Mouse (Mus musculus) adrenal gland, postnatal 25 days (tissue): ENCODE measurements around the gene Capn11. TPM values are rescaled to one million over a fixed set of nuclear protein-coding genes. Genes with fewer than 3 reads are reported as not detected.
A peak's percentile ranks its signal among the peaks of the same experiment; 100 is the strongest.

Source experiments
- DNase-seq: peaks from one replicate; pipeline ENCODE4 v3.0.0; 2021; ENCODE audit warnings: mixed read lengths
- long read RNA-seq: library from polyadenylated mRNA; stranded (forward); transcript quantifications from one replicate; pipeline ENCODE4 v2.0.0, GENCODE M21; 2021
- total RNA-seq: library from RNA; stranded (reverse); gene quantifications from 2 replicates; pipeline ENCODE4 v1.2.3, GENCODE M21; 2021

Capn11 gene
- 0.46 TPM in 1 of 2 replicates, not detected in the other for total RNA-seq
- long read RNA-seq = 0 reads

DNA sequence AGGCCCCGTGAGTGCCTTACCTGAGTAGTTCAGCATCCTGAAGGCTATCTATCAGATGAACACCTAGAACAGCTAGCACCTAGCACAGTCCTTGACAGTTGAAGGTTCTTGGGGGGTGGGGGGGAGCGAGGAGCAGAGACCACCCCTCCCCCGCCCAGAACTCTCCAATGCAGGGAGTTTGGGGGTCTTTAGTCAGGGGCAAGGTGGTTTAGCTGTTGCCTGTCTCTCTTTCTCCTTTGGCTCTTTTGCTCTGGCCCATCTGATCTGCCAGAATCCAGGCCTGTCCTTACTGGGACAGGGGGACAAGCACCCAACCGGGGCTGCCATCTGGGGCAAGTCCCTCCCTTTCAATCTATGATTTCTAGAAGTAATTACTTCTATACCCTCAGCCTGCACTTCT is at the start of gene Capn11:
Gene Capn11, minus strand, starts transcription at position 101 of the 400 bp plus-strand sequence.
- no peak for DNase-seq

DNA sequence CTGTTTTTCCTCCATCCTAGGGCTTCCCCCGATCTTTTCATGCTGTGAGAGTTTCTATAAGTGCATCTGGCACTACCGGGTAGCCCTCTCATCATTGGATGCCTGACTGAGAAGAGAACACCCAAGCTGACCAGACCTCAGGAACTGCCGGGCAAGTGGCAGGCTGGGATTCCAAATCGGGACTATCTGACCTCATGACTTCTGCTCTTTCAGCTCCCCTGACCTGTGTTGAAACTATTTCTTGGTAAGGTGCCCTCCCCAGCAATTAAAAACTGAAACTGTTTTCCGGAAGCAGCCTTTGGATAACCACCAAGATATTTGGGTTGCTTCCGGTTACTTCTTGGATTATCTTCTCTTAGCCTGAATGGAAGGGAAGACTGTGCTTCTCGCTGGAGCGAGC is 49.1 kb upstream of the Capn11 start:
- DNase-seq = no peak

DNA sequence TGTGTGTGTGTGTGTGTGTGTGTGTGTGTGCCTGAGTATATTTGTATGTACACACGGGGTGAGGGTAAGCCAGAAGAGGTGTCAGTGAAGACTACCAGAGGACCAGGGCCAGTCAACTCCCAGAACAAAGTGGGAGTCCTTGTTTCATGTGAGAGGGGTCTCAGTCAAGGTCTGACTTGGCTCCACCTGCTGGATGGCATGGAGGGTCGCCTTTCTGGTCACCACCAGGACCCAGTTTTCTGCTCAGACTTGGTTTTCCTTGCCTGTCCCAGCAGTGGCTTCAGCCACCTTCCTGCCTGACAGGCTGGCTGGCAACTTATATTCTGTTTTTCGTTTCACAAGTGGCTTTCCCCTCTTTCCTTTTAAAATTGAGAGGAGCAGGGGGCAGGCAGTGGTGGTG is 48.3 kb upstream of the Capn11 start:
- DNase-seq = no peak

DNA sequence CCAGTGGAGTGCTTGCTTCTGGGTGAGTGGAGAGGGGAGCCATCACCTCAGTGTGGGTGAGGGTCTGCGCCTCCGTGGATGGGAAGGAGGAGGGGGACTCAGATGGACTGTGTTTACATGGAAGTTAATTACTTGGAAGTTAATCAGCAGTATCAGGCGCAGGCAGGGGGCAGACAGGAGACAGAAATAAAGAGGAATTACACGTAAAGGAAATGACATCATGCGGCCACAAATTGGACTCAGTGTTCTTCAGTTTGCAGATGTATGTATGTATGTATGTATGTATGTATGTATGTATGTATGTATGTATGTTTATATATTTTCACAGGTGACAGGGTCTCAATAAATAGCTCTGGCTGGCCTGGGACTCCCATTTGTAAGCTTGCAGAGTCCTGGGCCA is 47.7 kb upstream of the Capn11 start:
- DNase-seq = no peak

DNA sequence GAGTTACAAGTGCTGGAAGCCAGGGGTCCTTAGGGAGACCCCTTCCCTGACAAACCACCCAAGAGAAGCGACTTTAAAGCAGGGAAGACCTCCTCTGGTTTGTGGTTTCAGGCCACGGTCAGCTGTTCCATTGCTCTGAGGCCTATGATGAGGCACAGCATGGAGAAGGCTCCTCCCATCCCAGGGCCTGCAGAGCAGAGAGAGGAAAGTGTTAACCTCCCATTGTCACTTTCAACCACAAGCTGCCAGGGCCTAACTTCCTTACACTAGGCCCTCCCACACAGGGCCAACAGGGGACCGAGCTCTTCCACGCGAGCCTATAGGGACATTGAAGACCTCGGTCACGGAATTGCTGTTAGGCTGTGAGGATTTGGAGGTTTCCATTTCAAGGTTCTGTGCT is 44.1 kb upstream of the Capn11 start:
- DNase-seq = no peak

DNA sequence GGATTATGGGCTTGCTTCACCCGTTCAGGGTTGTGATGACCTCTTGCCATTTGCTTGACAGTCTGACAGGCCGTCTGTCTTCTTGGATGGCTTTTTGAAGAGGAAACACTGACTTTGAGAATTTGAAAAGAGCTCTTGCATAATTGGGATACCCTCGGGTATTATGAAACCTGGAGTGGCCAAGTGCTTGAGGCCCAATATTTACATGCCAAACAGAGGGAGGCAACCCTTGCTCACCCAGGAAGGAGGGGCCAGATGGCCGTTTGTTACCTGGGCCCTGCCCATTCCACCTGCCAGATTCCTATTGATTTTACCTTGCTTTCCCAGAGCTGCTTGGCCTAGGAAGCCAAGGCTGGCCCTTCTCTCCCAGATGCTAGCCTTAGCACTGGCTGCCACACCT is 43.1 kb upstream of the Capn11 start:
- no peak for DNase-seq

DNA sequence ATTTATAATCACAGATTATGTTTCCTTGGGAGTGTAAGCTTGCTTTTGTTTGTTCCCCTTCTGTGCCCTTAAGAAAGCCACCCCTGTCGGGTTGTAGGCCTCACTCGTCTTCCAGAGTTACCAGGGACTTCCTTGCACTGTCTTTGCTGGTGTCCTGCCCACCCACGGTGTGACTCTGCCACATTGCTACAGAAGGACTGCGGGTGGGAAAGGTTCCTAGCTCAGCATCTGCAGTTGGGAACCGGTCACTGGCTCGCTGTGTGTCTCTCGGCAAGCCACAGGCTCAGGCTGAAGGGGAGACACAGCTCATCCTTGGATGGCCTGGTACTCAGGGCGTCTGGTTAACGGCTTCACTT is 42.1 kb upstream of the Capn11 start:
- DNase-seq = no peak

DNA sequence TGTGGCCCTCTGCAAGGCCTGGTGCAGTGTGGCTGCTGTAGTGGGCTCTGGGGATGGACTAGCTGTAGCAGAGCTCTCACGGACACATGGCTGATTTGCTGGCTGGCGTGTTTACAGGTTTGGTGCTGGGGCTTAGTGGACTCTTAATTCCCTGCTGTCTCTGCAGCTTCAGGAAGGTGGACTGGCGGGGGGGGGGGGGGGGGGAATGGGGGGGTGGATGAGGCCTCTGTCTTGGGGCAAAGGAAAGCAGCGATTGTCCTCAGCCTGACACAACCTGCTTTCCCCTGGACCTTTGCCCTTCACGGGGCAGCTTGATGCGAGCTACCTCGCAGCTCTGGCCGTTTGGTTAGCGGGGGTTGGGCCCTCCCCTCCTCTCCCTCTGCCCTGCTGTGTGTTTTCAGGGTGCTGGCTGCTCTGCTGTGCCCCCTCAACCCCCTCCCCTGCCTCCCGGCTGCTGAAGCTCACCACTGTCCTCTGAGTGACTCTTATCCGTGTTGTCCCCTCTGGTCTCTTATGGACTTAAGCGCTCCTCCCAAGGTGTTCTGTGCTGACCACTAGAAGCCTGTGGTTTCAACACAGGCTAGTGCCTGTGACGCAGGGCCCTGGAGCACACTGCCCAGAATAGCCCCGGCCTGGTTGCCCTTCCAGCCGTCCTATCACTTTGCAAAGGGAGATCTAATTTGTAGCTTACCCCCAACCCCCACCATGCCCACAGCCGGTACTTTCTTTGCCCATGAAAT is 41.5 kb upstream of the Capn11 start:
- no peak for DNase-seq

DNA sequence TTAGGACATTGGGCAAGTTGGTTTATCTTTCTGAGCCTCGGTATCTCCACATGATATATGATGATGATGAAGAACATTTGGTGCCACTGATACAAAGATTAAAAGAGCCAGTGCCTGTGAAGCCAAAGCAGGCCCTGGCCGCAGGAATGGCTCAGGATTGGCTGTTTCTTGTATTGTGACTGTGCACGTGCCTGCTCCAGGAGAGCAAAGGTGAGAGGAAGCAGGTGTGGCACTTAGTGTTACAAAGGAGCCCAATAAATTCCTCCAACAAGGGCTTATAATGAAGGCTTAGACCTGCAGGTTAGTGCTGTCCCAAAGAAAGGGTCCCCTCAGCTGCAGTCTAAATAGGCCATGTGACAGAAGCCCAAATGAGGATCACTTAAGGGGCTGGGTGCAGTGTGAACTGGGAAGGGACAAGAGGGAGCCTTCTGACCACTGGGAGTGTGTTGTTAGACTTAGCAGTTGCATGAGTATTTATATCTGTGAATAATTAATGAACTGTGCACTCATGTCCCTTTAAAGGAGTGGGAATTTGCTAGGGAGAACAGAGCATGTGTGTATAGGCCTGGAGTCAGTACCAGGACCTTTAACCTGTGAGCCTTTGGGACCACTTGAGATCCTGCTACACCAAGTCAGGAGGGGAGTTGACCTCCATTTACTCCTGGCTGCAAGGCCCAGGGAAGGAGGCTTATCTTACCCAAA is 40.1 kb upstream of the Capn11 start:
- no peak for DNase-seq

DNA sequence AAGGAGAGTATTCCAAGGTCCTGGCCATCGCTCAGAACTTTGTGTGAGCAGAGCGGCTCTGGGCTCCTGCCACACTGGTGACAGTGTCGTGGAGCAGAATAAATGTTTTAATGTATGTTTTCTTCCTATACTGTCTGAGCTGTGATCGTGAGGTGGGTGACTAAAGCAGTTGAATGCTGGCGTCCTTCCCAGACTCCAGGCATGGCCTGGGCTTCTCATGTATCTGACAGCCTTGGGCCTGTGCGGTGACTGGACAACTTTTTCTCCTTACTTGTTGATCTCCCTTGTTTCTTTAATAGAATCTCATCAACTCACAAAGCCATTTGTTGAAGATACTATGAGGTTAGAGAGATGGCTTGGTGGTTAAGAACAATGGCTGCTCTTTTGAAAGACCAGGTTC is 39.2 kb upstream of the Capn11 start:
- no peak for DNase-seq

DNA sequence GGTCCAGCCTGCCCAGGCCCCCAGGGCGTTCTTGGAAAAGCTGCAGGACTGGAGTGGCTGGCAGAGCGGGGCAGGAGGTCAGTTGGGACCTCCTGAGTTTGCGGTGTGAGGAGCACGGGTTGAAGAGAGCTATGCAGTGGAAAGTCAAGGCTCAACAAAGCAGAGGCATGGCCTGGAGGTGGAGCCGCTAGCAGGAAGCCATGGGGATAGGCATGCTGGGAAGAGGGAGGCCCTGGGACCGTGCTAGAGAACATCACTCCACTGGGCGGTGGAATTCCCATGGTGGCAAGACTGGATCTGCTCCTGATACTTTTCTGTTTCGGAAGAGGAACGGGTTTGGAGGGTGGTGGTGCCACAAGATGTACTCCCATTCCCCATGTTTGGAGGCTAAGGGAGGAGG is 37.9 kb upstream of the Capn11 start:
- DNase-seq = no peak

DNA sequence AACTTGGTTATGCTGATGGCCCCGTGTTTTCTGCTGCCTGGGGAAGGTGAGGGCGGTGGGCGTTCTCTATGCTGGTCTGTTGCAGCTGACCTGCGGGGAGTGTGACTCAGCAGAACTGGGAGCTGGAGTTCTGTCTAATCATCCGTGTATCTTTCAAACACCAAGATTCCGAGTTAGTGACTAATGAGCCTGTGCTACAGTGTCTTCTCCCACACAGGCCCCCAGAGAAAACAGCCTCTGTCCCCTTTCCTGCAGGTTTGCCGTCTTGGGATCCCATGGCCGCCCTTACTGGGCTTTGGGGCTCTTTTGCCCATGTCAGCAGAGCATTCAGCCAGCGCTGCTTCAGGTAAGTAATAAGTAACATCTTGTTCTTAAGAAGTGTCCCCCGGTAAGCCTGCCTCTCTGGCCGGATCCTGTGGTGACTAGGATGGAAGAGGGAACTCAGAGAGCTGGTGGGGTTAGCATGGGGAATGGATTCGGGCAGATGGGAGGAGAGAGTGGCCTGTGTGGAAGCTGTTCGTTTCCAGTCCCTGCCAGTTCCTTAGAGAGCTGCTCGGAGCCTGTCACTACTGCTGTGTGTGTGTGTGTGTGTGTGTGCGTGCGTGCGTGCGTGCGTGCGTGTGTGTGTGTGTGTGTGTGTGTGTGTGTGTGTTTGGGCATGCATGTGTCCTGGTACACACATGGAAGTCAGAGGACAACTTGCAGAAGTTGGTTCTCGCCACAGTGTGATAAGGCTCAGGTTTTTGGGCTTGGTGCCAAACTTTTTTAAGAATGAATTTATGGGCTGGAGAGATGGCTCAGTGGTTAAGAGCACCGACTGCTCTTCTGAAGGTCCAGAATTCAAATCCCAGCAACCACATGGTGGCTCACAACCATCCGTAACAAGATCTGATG is 36.3 kb upstream of the Capn11 start:
- DNase-seq = no peak

DNA sequence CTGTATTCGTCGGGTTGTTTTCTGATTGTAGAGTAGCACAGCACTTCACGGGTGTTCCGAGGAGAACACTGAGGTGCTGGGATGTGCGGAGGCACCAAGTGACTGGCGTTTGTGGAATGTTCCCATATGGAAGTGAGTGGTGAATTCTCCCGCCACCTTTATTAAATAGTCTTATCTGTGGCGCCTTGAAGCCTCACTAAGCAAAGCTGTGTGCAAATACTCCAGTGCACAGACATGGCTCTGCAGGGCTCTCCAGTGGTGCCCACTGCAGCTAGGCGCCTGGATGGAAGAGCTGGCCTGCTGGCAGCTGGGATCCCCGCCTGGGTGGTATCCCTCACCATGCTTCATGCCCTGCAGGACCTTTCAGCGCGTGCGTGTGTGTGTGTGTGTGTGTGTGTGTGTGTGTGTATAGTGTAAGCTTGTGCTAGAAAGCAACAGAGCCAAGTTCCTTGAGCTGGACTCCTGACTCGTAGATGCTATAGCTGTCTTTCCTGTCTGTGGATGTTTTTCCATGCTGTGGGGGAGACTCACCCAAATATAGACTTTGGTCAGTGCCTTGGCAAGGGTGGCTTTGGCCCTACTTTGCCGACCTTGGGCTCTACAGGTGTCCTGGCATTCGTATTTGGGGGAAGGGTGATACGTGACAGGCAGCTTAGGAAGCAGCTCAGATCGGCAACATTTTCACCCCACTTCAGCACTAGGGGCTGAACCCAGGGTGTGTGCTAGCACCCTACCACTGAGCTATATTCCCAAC is 34.9 kb upstream of the Capn11 start:
- DNase-seq = no peak

DNA sequence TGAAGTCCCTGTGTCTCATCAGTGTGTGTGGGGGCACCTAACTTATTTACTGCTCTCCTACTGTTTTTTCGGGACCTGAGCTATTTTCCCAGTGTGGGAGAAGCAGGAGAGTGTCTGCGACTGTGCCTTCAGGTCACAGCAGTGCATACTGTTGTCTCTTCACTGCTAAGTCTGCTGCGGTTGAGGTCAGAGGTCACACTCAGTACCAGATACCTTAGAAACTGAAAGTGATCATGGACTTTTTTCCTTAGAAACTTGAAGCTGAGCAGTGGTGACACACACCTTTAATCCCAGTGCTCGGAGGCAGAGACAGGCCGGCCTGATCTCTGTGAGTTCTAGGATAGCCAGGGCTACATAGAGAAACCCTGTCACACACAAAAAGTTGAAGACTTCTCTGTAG is 33.0 kb upstream of the Capn11 start:
- no peak for DNase-seq

DNA sequence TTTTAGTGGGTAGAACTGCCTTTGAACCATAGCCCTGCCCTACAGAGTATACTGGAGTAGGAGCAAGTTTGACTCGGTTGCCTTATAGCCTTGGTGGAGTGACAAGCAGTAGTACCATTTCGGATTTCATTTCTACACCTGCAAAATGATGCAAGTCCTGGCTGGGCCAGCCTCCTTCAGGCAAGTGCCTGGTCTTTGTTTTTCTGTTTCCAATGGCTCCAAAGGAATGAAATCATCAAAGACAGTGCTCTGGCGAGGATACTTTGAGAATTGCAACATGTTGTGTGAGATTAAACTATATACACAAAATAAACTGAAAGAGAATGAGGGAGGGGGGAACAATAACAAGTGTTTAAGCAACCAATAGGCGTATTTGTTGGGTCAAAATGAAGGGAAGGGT is 30.9 kb upstream of the Capn11 start:
- no peak for DNase-seq

DNA sequence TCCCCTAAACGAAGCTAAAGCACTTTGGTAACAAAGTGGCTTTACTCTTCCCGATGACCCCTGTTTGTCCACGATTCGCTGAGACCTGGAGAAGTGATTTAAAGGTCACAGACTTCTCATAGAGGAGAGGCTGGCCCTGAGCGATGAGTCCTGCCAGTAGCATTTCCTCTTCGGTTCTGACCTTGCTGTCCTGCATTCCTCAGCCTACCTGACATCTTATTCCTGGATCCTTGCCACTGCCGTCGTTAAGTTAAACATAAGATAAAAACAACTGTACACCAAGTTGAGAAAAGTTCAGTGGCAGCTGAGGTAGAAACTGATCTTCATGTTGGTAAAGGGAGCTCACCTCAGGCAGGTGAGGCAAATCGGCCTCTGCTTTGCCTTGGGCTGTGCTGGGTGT is 30.0 kb upstream of the Capn11 start:
- DNase-seq = no peak

DNA sequence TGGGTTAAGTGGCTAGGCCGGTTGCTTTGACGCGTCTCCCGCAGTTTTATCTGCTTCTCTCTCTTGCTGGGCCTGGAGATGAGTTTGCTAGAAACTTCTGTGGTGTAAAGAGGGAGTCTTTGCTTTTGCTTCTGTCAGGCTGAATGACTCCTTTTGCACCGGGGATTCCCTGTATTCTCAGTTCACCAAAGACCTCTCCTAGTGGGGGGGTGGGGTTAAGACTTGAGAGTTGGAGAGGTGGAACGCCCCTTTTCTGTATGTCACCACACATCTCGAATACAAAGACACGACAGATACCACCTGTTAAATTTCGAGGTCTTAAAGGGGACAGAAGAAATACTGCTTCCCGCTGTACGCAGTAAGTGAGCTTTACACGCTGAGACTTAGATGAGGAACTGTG is 27.6 kb upstream of the Capn11 start, which contains the start of gene Tmem63b:
Gene Tmem63b, minus strand, starts transcription at position 190 of the 400 bp plus-strand sequence.
- no peak for DNase-seq

DNA sequence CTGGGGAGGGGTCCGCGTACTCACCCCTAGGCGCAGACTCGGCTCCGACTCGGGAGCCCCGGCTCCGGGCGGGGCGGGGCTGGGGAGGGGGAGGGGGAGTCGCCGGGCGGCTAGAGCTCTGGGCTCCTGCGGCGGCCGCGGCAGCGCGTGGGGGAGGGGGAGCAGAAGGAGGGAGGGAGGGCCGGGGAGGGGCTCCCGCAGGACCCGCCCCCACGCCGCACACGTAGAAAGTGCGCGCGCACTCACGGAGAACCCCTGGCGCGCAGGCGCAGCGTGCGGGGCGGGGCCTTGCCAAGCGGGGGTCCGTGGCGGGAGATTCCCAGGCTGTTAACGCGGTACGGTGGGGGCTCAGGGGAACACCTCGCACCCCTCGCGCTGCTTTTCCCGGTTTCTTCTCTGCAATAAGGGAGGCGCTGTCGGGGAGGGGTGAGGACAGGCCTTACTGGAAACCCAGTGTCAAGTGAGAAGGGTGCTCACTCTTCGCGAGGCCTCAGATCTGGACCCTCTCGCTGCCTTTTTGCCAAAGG is 27.0 kb upstream of the Capn11 start, which contains the start of gene Mrpl14:
Gene Mrpl14, plus strand, starts transcription at position 230 of the 527 bp plus-strand sequence.
- peak; percentile 95 for DNase-seq

DNA sequence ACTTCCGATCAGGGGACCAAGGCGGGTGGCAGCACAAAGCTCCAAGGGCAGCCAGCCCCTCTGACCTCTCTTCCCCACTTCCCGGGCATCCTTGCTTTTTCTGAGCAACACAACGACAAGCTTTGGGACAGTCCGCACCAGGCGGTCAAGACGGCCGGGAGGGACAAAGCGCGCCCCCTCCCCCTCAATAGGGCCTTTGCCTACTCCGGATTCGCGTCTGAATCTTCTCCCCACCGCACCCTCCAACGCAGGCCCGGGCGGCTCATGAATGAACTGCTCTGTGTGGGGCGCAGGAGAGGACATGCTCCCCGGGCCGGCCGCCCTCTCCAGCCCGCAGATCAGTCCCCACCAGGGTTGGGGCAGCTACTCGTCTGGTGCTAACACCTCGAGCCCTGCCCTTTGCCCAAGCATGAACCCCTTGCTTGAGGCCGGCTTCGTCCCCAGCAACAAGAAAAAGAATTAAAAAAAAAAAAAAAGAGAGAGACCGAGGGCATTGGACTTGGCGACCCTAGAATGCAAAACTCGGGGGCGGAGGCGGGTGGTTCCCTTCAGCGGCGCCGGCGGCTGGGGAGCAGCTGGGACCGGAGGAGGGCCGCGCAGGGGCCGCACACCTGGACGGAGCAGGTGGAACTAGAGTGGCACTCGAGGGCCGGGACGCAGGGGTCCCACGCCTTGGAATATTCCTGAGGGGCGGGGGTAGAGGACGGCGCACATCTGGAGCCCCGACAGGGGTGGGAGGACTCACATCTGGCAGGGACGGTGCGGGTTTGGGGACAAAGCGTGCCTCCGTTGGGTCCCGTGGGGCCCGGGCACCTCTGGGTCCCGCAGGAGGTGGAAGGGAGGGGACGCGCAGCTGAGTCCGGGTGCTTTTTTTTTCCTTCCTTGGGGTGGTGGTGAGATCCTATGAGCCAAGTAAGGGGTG is 26.3 kb upstream of the Capn11 start:
- peak; percentile 54 for DNase-seq

DNA sequence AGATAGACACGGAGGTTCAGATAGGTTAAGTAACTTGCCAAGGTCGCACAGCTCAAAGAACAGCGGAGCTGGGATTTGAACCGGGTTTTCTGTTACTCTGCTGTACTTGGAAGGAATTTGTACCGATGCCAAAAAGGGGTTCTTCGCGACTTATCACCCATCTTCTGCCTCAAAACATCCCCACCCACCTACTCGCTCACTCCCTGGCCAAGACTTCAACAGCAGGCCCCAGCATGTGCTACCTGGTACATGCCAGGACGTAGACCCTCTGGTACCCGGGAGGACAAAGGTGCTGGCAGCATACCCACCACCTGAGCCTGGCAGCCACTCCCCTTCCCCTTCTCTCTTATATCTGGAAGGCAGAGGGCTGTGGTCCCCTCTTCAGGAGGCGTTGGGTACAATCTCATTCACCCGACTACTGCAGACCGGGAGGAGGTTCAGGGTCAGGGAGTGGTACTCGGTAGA is 25.6 kb upstream of the Capn11 start:
- DNase-seq = no peak

DNA sequence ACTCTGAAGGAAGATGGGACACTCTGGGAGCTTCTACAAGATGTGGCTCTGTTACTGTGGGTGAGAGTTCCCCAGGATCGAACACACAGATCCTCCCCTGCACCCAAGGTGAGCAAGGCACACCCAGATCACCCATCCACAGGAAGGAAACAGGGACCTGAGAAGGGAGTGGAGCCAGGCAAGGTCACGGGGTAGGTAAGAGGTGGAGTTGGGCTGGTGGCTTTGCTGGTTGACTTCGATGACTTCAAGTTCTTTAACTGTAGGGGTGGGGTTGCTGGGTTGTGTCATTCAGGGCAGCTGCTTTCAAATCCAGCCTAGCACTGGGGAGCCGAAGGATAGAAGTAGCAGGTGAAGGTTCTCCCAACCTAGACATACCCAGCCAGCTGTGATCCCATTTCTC is 23.7 kb upstream of the Capn11 start:
- DNase-seq = no peak
